Mouse (Mus musculus): ENCODE results near the gene Pgbd5.

- TF ChIP-seq CTCF (IDR thresholded peaks at IDR 0.05; ENCODE audit: control insufficient read depth, insufficient read depth, low read length) (no peak), POLR2A (IDR thresholded peaks at IDR 0.05; ENCODE audit: borderline replicate concordance, control insufficient read depth, low read depth, low read length) (no peak)
These were observed 65.7 kb downstream of the Pgbd5 start for GRCm38 (mm10) chr8:124373753-124374152.
